Mouse (Mus musculus): Measurements from ENCODE around the gene Gm13283. TPM values are rescaled to one million over a fixed set of nuclear protein-coding genes. Genes with fewer than 3 reads are reported as not detected.
A peak's percentile ranks its signal among the peaks of the same experiment; 100 is the strongest.
"Not testable (repeated sequence)": the region's sequence is repeated elsewhere in the genome, so short reads cannot be mapped to it uniquely, and the experiment has no call there.

The Gm13283 gene
- 0.32 and 0.41 TPM in 2 replicates for polyA plus RNA-seq (2016; fragmentation: Nextera tagmentation; extraction: Ambion mirVana)

DNA sequence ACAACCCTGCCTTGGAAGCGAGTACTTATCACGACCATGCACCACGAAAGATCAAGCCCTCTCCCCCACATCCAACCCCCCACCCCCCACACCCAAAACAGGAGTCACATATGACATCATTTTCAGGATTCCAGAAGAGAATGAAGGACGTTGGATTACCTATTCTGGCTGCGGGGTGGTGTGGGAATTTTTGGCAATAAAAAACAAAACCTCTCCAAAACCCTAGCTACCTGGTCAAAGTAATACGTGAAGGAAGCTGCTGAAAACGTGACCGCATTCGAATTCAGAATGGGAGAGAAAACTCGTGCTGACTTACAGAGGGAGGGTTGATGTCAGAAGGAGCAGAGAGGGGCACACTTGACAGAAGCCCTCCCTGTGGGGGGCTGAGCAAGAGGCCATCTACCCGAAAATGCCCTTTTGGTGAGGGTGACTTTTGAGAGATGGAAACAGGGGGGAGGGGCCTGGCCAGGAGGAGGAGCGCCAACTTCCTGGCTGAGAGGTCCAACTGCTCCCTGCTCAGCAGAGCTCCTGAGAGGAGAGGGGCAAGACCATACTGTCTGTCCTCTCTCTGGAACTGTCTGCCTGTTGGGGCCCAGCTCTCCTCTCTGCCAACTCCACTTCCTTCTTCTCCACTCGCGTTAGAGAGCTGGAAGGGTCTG, at the start of gene Gm13283:
Gene Gm13283 (plus strand): TSS at position 510 of the 659 bp plus-strand sequence.
- not testable (repeated sequence) for H3K27me3 ChIP-seq; ATAC-seq (ENCODE audit: insufficient number of reproducible peaks, insufficient read depth, low FRiP score, low TSS enrichment); H3K36me3 ChIP-seq; H3K4me1 ChIP-seq; H3K9me3 ChIP-seq
- H3K4me2 ChIP-seq (replicated peaks), result peak within 1 kb of the TSS; percentile 48
- H3K27ac ChIP-seq, result peak within 1 kb of the TSS; percentile 75; the same call in 1 of the 2 replicates
- peak within 1 kb of the TSS; percentile 44; the same call in 1 of the 2 replicates for H3K9ac ChIP-seq
- peak within 1 kb of the TSS; percentile 36 for H3K4me3 ChIP-seq
- WGBS, result 22% methylated on average over 9 of the region's 14 CpGs

DNA sequence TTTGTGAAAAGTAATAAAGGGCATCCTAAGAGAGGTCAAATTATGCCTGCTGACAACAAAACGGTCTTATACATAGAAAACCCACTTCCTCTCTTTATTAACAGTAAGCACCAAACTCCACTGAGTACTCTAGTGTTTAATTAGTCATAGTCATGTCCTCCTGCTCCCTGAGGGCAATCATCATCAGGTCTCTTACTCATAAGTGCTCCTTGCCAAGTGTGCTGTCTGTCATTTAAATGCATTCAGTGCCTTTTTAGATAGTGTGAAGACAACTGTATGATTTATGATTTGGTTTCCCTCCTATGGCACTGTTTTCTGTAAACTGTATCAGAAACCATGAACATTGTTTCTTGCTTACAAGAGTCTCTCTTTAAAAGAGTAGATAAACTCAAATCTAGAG, 45.6 kb upstream of the Gm13283 start:
- 88% methylated on average over 1 of the region's 1 CpGs for WGBS
- ATAC-seq (ENCODE audit: insufficient number of reproducible peaks, insufficient read depth, low FRiP score, low TSS enrichment), result no peak
- Histone ChIP-seq H3K27ac (no peak overlapping the region), H3K4me2 (replicated peaks) (no peak overlapping the region), H3K9me3 (no peaks in the 10 kb centered on the region), H3K9ac (no peak overlapping the region), H3K4me1 (0 out of 2 replicates have a peak, but pooled peaks cover 4% of the 10 kb centered on the region), H3K36me3 (peaks cover 29% of the 10 kb centered on the region), H3K27me3 (no peaks in the 10 kb centered on the region), H3K4me3 (no peak overlapping the region)

DNA sequence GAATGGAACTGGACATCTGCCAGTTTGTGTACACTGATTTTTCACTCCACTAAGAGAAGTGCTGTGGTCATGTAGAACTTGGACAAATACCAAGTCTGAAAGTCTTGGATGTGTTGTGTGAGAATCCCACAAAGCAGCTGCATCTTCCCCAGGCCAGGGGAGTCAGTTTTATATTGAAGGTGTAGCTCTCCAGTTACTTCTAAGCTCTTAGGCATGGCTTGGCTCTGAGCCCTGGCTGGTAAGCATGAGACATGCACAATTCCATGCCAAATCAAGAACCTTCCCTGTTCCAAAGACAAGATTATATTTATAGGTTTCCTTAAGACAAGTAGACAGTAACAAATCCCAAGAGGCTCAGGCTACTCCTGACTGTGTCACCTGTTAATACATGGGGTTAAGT, 44.9 kb upstream of the Gm13283 start:
- Histone ChIP-seq H3K4me3 (no peak overlapping the region), H3K9me3 (no peaks in the 10 kb centered on the region), H3K27ac (no peak overlapping the region), H3K4me2 (replicated peaks) (no peak overlapping the region), H3K9ac (no peak overlapping the region), H3K27me3 (no peaks in the 10 kb centered on the region), H3K4me1 (peaks cover 5% of the 10 kb centered on the region), H3K36me3 (peaks cover 30% of the 10 kb centered on the region)
- no peak for ATAC-seq (ENCODE audit: insufficient number of reproducible peaks, insufficient read depth, low FRiP score, low TSS enrichment)

DNA sequence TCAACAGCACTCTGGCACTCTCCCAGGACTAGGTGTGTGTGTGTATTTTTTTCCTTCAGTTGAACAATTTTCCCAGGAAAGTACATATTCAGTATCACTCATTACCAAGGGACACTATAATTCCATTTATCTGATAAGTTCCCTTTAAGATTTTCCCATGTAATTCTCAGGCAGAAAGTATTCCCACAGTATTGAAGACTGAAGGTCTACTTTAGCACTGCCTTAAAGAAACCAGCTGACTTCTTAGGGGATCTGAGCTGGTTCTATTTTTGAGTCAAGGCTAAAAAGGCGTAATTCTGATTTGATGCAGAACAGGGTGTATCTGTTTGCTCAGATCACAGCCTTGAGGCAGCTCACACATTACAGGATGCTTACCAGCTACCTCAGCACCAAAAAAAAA, 41.2 kb upstream of the Gm13283 start:
- no peaks in the 10 kb centered on the region for H3K9me3 ChIP-seq
- no peak overlapping the region for H3K27ac ChIP-seq
- no peak overlapping the region for H3K9ac ChIP-seq
- H3K36me3 ChIP-seq, result peaks cover 35% of the 10 kb centered on the region
- no peak for ATAC-seq (ENCODE audit: insufficient number of reproducible peaks, insufficient read depth, low FRiP score, low TSS enrichment)
- peak overlapping the region; percentile 23 for H3K4me3 ChIP-seq
- peaks cover 18% of the 10 kb centered on the region for H3K4me1 ChIP-seq
- H3K27me3 ChIP-seq, result no peaks in the 10 kb centered on the region
- H3K4me2 ChIP-seq (replicated peaks), result peak overlapping the region; percentile 49
- WGBS, result 46% methylated on average over 1 of the region's 1 CpGs

DNA sequence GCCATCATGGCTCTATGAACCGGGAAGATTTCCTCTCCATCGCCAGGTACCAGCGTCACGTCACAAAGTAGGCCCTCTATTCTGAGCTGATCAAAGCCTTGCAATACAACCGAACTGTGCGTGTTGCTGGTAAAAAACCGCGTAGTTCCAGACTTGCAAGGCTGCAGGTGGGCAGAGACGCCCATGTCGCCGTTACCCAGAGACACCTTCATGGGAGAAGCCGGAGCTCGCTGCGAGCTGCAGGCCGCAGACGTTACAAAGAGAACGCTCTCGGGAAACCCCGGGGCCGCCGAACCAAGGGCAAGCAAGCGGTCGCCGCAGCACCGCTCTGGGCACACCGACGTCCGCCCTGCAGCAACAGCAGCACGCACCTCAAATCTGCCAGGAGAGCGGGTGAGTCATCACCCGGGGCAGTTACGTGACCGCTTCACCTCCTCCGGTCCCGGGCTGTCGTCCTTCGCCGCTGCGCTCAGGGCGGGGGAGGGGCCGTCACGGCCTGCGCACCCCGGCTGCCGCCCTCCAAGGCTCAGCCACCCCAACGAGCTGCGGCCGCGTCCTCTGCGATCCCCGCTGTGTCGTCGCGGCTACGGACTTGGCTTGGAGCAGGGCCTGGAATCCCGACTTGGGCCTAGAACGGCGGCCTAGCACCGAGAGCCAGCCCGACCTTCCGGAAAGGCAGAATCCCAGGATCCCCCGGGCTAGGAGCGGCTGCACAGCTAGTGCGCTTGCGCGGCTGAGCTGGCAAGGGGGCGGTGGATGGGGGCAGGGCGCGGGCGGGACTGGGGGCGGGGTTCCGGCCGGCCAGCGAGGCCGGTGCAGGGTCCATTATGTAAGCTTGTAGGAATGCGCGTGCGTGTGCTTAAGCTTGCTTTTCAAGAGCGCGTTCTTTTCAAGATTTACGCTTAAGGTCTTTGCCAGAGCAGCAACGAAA, 37.9 kb upstream of the Gm13283 start, which contains the start of the genes Gm26566 and Klhl9:
Gene Gm26566 (plus strand): TSS at position 15 of the 931 bp plus-strand sequence.
Gene Klhl9 (minus strand): TSS at position 675 of the 931 bp plus-strand sequence.
- peak within 1 kb of the TSS; percentile 79 for H3K4me2 ChIP-seq (replicated peaks)
- peaks cover 18% of the 10 kb centered on the region for H3K4me1 ChIP-seq
- peak within 1 kb of the TSS; percentile 94 for H3K9ac ChIP-seq
- H3K9me3 ChIP-seq, result no peaks in the 10 kb centered on the region
- no peaks in the 10 kb centered on the region for H3K27me3 ChIP-seq
- peak within 1 kb of the TSS; percentile 97 for H3K27ac ChIP-seq
- peak within 1 kb of the TSS; percentile 82 for H3K4me3 ChIP-seq
- ATAC-seq (ENCODE audit: insufficient number of reproducible peaks, insufficient read depth, low FRiP score, low TSS enrichment), result peak; percentile 91
- WGBS, result under 1% methylated on average over 82 of the region's 82 CpGs
- H3K36me3 ChIP-seq, result peaks cover 14% of the 10 kb centered on the region

DNA sequence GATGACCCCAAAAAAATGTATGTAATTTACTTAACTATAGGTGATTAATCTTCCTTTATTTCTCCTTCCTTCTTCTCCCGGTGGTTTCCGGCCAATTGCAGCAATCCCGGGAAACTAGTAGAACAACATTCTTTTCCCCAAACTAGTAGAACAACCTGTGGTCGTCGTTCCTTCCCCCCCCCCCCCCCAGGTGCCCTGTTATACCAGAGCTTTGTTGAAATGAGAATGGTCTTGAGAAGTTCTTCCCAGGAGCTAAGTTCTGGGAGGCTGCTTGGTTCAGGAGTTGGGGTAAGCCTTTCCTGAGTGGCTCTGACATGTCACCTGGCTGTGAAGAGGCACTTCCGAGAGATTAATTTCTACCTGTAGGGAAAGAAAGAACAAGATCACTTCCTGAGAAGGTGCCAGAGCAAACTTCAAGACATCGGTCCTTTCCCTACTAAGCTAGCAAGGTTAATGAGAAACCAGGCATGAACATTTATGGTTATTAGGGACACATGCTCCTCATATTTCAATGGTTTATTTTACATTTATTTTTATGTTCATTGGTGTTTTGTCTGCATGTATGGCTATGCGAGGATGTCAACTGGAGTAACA, 36.3 kb upstream of the Gm13283 start:
- Histone ChIP-seq H3K9ac (no peak overlapping the region), H3K4me1 (peaks cover 15% of the 10 kb centered on the region), H3K27ac (no peak overlapping the region), H3K4me2 (replicated peaks) (no peak overlapping the region), H3K4me3 (no peak overlapping the region), H3K9me3 (no peaks in the 10 kb centered on the region), H3K36me3 (peaks cover 11% of the 10 kb centered on the region), H3K27me3 (no peaks in the 10 kb centered on the region)
- ATAC-seq (ENCODE audit: insufficient number of reproducible peaks, insufficient read depth, low FRiP score, low TSS enrichment), result no peak
- 51% methylated on average over 8 of the region's 8 CpGs for WGBS

DNA sequence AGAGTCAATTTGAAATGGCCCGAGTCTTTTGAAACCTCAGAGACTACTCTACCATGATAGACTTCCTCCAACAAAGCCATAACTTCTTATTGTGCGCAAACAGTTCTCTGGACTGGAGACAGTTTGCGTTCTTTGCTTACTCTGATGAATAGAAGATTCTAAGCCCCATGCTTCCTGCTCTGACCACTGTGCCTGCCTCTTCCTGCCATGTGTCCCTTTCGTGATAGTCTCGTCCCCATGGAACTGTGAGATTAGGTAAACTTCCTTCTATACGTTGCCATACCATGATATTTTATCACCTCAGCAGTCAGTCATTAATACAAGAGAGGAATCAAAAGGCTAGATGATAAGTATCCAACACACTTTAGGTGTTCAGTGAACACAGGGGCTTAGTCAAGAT, 33.2 kb upstream of the Gm13283 start:
- H3K4me1 ChIP-seq, result no peaks in the 10 kb centered on the region
- no peak overlapping the region for H3K4me3 ChIP-seq
- no peak overlapping the region for H3K9ac ChIP-seq
- no peaks in the 10 kb centered on the region for H3K9me3 ChIP-seq
- 87% methylated on average over 6 of the region's 6 CpGs for WGBS
- H3K36me3 ChIP-seq, result no peaks in the 10 kb centered on the region
- H3K27ac ChIP-seq, result no peak overlapping the region
- no peak for ATAC-seq (ENCODE audit: insufficient number of reproducible peaks, insufficient read depth, low FRiP score, low TSS enrichment)
- H3K4me2 ChIP-seq (replicated peaks), result no peak overlapping the region
- no peaks in the 10 kb centered on the region for H3K27me3 ChIP-seq

DNA sequence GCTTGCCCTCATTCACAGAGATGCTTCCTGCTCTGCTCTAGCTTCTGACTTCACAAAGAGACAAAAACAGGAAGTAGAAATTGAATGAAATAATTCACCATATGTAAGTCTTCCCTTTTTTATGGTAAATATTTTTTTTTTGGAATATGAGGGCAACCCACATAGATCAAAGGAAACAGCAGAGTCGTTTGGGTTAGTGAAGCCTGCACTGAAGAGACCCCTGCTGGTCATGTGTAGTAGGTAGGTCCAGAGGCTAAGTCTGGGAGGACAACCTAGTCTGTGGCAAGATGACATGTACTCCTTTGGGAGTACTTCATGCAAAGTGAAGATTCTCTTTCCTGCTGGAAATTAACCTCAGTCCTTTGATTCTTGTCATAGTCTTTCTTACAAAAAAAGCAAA, 32.6 kb upstream of the Gm13283 start:
- no peak for ATAC-seq (ENCODE audit: insufficient number of reproducible peaks, insufficient read depth, low FRiP score, low TSS enrichment)
- WGBS, result 0% methylated on average over 1 of the region's 1 CpGs
- Histone ChIP-seq H3K4me2 (replicated peaks) (no peak overlapping the region), H3K9me3 (no peaks in the 10 kb centered on the region), H3K4me1 (no peaks in the 10 kb centered on the region), H3K27ac (no peak overlapping the region), H3K4me3 (no peak overlapping the region), H3K36me3 (no peaks in the 10 kb centered on the region), H3K9ac (no peak overlapping the region), H3K27me3 (no peaks in the 10 kb centered on the region)

DNA sequence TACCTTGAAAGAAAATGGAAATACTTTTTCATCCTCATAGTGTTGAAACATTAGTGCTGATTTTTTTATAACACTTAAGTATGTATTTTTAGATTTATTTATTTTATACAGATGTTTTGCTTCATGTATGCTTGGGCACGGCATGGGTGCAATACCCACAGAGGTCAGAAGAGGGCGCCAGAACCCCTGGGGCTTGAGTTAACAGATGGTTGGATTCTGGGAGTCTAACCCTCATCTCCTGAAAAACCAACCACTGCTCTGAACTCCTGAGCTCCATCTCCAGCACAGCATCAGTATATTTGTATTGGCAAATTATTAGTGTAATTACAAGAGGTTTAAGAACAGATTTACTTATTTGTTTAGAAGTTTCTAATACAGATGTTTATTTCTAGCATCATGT, 21.4 kb upstream of the Gm13283 start:
- Histone ChIP-seq H3K4me2 (replicated peaks) (no peak overlapping the region), H3K27me3 (no peaks in the 10 kb centered on the region), H3K9ac (no peak overlapping the region), H3K36me3 (no peaks in the 10 kb centered on the region), H3K4me1 (no peaks in the 10 kb centered on the region), H3K4me3 (no peak overlapping the region), H3K9me3 (no peaks in the 10 kb centered on the region), H3K27ac (no peak overlapping the region)
- ATAC-seq (ENCODE audit: insufficient number of reproducible peaks, insufficient read depth, low FRiP score, low TSS enrichment), result no peak
- WGBS, result 2% methylated on average over 2 of the region's 2 CpGs

DNA sequence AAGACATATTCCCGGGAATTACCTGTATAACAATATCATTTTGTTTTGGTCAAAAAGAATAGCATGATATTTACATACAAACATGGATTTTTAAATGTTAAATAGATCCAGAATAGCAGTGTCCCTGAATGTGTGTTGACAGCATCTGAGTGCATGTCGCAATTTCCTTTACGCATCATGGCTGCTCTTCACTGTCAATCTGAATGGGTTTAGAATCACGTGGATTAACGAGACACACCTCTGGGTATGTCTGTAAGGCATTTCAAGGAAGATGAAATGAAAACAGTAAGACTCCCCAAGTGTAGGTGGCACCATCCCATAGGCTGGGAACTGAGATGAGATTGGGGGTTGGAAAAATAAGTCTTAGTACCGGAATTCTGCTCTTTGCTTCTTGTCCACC, 20.9 kb upstream of the Gm13283 start:
- no peak overlapping the region for H3K9ac ChIP-seq
- H3K27me3 ChIP-seq, result no peaks in the 10 kb centered on the region
- no peaks in the 10 kb centered on the region for H3K4me1 ChIP-seq
- H3K4me3 ChIP-seq, result no peak overlapping the region
- H3K36me3 ChIP-seq, result no peaks in the 10 kb centered on the region
- no peak overlapping the region for H3K27ac ChIP-seq
- H3K9me3 ChIP-seq, result no peaks in the 10 kb centered on the region
- 86% methylated on average over 6 of the region's 6 CpGs for WGBS
- ATAC-seq (ENCODE audit: insufficient number of reproducible peaks, insufficient read depth, low FRiP score, low TSS enrichment), result no peak
- no peak overlapping the region for H3K4me2 ChIP-seq (replicated peaks)

DNA sequence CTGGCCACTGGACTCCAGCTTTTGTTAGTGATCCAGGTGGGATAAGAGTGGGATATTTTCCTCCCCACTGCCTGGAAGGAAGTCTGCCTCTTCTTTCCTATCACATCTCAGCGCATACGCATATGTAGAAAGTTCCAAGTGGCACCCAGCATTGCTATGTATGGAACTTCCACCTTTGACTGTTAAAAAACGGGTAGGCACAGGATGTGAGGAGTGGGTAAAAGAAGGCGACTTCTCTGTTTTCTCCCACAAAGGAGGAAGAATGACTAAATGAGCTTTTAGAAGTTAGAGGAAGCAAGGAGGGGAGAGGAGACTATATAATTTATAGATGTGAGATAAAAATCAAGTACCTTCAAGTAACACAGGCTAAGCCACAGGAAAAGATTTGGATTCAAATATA, 18.5 kb upstream of the Gm13283 start:
- H3K4me3 ChIP-seq, result no peak overlapping the region
- no peak overlapping the region for H3K27ac ChIP-seq
- no peak overlapping the region for H3K4me2 ChIP-seq (replicated peaks)
- H3K4me1 ChIP-seq, result no peaks in the 10 kb centered on the region
- no peak overlapping the region for H3K9ac ChIP-seq
- H3K9me3 ChIP-seq, result no peaks in the 10 kb centered on the region
- ATAC-seq (ENCODE audit: insufficient number of reproducible peaks, insufficient read depth, low FRiP score, low TSS enrichment), result no peak
- WGBS, result 89% methylated on average over 4 of the region's 4 CpGs
- no peaks in the 10 kb centered on the region for H3K36me3 ChIP-seq
- H3K27me3 ChIP-seq, result no peaks in the 10 kb centered on the region
